Mouse (Mus musculus) liver, embryonic 14.5 days (tissue): ENCODE measurements around the gene Tmem151b. TPM values are rescaled to one million over a fixed set of nuclear protein-coding genes. Genes with fewer than 3 reads are reported as not detected.

Source experiments
- ATAC-seq: fragments of 200-750 bp; cut with Nextera tagmentation; 2 replicates; pipeline ENCODE4 v1.8.0; 2017; ENCODE audit warnings: moderate number of reproducible peaks, mild to moderate bottlenecking, moderate library complexity; ENCODE audit not compliant: insufficient read depth
- DNase-seq, 3 experiments: peaks; one replicate each; pipeline ENCODE4 v3.0.0-alpha.2; 2012 to 2013; ENCODE audit warnings: low read depth in 3 of 3, low spot score in 3 of 3
- H3K27ac ChIP-seq: fragments of 300-500 bp; sonication (generic); 2 replicates; pipeline ENCODE4 v1.5.1; 2014; ENCODE audit warnings: moderate library complexity, mild to moderate bottlenecking, control low read depth, inconsistent platforms
- H3K27me3 ChIP-seq: fragments of 300-500 bp; sonication (generic); 2 replicates; pipeline ENCODE4 v1.6.1; 2014; ENCODE audit warnings: mild to moderate bottlenecking, low read length, moderate library complexity; ENCODE audit not compliant: control insufficient read depth, insufficient read depth
- H3K36me3 ChIP-seq: fragments of 300-500 bp; sonication (generic); replicated peaks from 2 replicates; pipeline ENCODE4 v1.6.1; 2014; ENCODE audit warnings: low read depth; ENCODE audit not compliant: control insufficient read depth, insufficient read depth
- H3K4me1 ChIP-seq, 2 experiments: fragments of 200-500 bp in 1 of 2; fragments of 300-500 bp in 1 of 2; sonication (generic) in 1 of 2; replicated peaks; 2 replicates each; pipeline ENCODE4 v1.6.1; 2012 to 2014; ENCODE audit warnings: antibody characterized with exemption in 1 of 2, inconsistent platforms in 1 of 2, low read length in 1 of 2; ENCODE audit not compliant: control insufficient read depth in 2 of 2, insufficient read depth in 2 of 2
- H3K4me2 ChIP-seq: fragments of 300-500 bp; sonication (generic); 2 replicates; pipeline ENCODE4 v1.6.1; 2014; ENCODE audit warnings: low read depth, mild to moderate bottlenecking, control low read depth, moderate library complexity
- H3K4me3 ChIP-seq, 2 experiments: fragments of 200-500 bp in 1 of 2; fragments of 300-500 bp in 1 of 2; sonication (generic) in 1 of 2; 2 replicates each; pipeline ENCODE4 v1.5.1; 2012 to 2014; ENCODE audit warnings: low read depth in 2 of 2, low read length in 2 of 2, mild to moderate bottlenecking in 2 of 2, control low read depth in 1 of 2, inconsistent platforms in 1 of 2, moderate library complexity in 1 of 2; ENCODE audit not compliant: insufficient read depth in 1 of 2
- H3K9ac ChIP-seq: fragments of 300-500 bp; sonication (generic); replicated peaks from 2 replicates; pipeline ENCODE4 v1.6.1; 2014; ENCODE audit warnings: mild to moderate bottlenecking, control low read depth, moderate library complexity
- H3K9me3 ChIP-seq: fragments of 300-500 bp; sonication (generic); 2 replicates; pipeline ENCODE4 v1.6.1; 2016; ENCODE audit warnings: low read length, mixed read lengths; ENCODE audit not compliant: control insufficient read depth
- CTCF ChIP-seq: IDR thresholded peaks from 2 replicates; pipeline ENCODE4 v1.5.1; 2016; ENCODE audit warnings: antibody characterized with exemption, low read depth, control low read depth
- EP300 ChIP-seq: IDR thresholded peaks from 2 replicates; pipeline ENCODE4 v1.6.1; 2016; ENCODE audit warnings: antibody characterized with exemption, low read depth
- WGBS: fragments of 180-500 bp; shearing (Covaris S2); extraction: QIAGEN DNeasy Blood & Tissue Kit; methylation state at CpG from one replicate; pipeline ENCODE4 v1.1.7; 2014; ENCODE audit not compliant: insufficient replicate concordance; 5-methylcytosine and 5-hydroxymethylcytosine counted together
- polyA plus RNA-seq, 2 experiments: library from polyadenylated mRNA; depleted of rRNA in 1 of 2; stranded (reverse) in 1 of 2; unstranded in 1 of 2; fragments of >200 nt; fragmentation: Nextera tagmentation in 1 of 2; extraction: Ambion mirVana in 1 of 2; gene quantifications; 2 replicates each; pipeline versions ENCODE4 v1.2.1 to v1.2.3; 2012 to 2014

Tmem151b gene
- polyA plus RNA-seq, 2 experiments: 0.08 TPM; not detected in 1

DNA sequence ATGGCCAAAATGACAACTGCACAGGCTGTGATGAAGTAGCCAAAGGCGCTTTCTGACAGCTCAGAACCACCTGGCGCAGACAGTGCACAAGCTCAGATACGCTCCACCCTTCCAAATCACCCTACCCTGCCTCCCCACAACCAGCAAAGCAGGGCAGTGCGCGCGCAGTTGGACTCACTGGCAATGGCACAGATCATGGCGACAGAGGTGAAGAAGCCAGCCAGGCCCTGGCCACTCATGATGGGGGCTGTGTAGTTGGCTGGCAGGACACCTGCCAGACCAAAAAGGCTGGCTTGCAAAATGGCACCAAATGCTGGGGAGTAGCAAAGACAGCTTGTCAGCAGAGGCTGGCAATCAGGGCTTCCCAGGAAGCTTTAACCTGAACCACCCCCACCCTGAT lies 39.8 kb upstream of the Tmem151b start:
- Histone ChIP-seq H3K36me3 (peaks cover 69% of the 10 kb centered on the region), H3K4me2 (no peak overlapping the region), H3K4me1 (peaks cover 14 to 25% of the 10 kb centered on the region in 2 experiments), H3K27me3 (no peaks in the 10 kb centered on the region), H3K9me3 (no peaks in the 10 kb centered on the region; the same call in 1 of the 2 replicates), H3K4me3 (no peak overlapping the region), H3K27ac (no peak overlapping the region), H3K9ac (no peak overlapping the region)
- TF ChIP-seq EP300 (no peak), CTCF (no peak)
- whole genome bisulfite sequencing: 94% methylated on average over 7 of the region's 7 CpGs
- DNase-seq (no peak), ATAC-seq (no peak)

DNA sequence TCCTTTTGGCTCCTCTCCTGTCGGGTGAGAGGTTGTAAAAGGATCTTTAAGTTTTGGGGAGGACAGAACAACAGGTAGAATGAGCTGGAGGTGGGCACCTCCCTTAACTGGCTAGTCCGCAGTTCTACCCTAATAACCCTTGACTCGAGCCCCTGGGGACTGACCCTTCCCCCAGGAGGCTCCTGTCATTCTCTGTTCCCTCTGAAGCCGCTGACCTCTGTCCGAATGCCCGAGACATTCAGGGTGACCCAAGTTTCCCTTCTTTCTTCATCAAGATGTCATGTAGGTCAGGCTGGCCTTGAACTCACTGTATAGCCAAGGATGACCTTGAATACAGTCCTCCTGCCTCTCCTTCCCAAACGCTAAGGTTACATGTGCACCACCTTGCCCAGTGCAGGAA lies 38.9 kb upstream of the Tmem151b start:
- H3K36me3 ChIP-seq: peaks cover 73% of the 10 kb centered on the region
- TF ChIP-seq EP300 (no peak), CTCF (no peak)
- ATAC-seq: no peak

DNA sequence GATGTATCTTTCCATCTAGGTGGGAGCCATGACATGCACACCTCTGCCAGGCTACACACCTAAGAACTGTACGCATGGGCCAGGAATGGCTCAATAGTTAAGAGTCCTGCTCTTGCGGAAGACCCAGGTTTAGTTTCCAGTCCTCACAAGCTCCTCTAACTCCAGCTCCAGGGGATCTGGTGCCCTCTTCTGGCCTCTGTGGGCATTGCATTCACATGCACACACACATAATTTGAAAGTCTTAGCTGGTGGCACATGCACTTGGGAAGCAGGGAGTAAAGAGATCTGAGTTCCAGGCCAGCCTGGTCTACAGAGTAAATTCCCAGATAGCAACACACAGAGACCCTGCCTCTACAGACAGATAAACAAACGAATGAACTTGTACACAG lies 37.0 kb upstream of the Tmem151b start:
- Histone ChIP-seq H3K27ac (no peak overlapping the region), H3K9me3 (no peaks in the 10 kb centered on the region; the same call in 1 of the 2 replicates), H3K9ac (no peak overlapping the region), H3K4me2 (no peak overlapping the region), H3K4me1 (peaks cover 24 to 28% of the 10 kb centered on the region in 2 experiments), H3K27me3 (no peaks in the 10 kb centered on the region), H3K4me3 (no peak overlapping the region), H3K36me3 (peaks cover 73% of the 10 kb centered on the region)
- no peak for DNase-seq
- no peak for ATAC-seq
- WGBS: 94% methylated on average over 3 of the region's 3 CpGs
- TF ChIP-seq CTCF (peak; percentile 86), EP300 (no peak)

More for the DNA sequence above, 38.9 kb upstream of the Tmem151b start:
- Histone ChIP-seq H3K4me2 (no peak overlapping the region), H3K4me1 (peaks cover 16 to 21% of the 10 kb centered on the region in 2 experiments), H3K9me3 (no peaks in the 10 kb centered on the region; the same call in 1 of the 2 replicates), H3K27ac (no peak overlapping the region), H3K27me3 (no peaks in the 10 kb centered on the region), H3K4me3 (no peak overlapping the region), H3K9ac (no peak overlapping the region)
- no peak for DNase-seq
- 93% methylated on average over 7 of the region's 7 CpGs for WGBS

DNA sequence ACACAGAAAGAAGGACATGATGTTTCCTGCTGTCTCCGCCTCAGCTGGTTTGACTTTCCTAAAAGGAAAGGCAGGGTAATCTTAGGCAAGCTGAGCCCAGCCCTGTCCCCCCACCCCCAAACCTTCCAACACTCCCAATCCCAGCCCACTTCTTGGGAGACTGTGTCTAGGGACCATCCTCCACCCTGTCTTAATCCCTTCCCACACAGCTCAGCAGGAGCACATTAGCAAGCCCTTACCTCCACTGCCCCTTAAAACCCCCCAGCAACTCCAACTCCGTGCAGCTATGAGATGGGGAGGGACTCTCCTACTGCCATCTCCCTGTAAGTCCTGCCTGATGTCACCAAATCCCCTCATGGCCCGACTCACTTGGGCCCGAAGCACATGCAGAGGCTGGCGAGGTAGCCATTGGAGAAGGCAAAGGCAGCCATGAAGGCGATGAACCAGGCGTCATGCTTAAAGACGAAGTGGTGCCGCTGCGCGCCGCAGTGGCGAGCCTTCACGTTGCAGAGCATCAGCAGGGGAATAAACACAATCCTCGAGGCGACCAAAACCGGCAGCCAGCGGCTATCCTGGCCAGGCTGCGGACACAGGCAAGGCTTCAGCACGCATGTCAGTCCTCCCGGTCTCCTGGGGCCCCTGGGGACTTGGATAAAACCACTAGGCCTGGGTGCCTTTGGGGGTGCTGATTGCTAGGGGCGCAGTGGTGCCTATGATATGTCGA lies 36.4 kb upstream of the Tmem151b start:
- H3K4me2 ChIP-seq: no peak overlapping the region
- peaks cover 24 to 32% of the 10 kb centered on the region in 2 experiments for H3K4me1 ChIP-seq
- H3K27me3 ChIP-seq: no peaks in the 10 kb centered on the region
- H3K27ac ChIP-seq: peak overlapping the region; percentile 17; the same call in 1 of the 2 replicates
- H3K9me3 ChIP-seq: no peaks in the 10 kb centered on the region; the same call in 1 of the 2 replicates
- TF ChIP-seq EP300 (no peak), CTCF (no peak)
- H3K9ac ChIP-seq: no peak overlapping the region
- DNase-seq (no peak), ATAC-seq (no peak)
- peaks cover 69% of the 10 kb centered on the region for H3K36me3 ChIP-seq
- WGBS: 81% methylated on average over 23 of the region's 23 CpGs
- no peak overlapping the region for H3K4me3 ChIP-seq

DNA sequence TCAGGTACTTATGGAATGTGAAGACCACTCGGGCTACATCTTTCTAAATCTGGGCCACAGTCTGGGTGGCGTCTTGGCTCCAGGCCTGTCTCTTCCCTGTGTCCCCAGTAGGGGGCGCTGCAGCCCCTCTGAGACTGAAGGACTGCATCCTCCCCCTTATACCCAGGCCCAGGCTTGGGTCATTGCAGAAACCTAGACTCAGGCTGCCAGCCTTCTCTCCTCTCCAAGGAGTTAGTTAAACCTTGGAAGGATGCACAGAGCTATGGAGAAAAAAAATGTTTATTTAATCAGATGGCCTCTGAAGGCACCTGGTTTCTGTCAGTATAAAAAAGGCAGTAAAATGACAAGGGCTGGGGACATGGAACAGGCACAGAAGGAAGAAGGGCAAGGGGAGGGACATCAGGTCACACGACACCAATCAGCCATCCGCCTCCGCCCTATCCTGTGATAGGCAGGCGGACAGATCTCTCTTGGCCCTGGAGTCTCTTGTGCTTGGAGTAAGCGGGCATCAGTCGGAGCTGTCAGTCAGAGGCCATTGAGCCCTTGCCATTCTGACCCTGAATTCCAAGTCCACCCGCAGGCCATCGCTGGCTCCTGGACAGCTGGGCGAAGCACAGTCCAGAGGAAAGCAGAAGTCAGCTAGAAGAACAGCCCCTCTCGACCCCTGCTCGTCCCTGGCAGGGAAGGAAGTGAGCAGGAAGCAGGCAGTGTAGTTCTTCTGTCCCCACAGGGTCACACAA lies 35.6 kb upstream of the Tmem151b start:
- Histone ChIP-seq H3K4me2 (no peak overlapping the region), H3K4me3 (no peak overlapping the region), H3K9ac (no peak overlapping the region), H3K9me3 (no peaks in the 10 kb centered on the region; the same call in 1 of the 2 replicates), H3K27ac (no peak overlapping the region; the same call in 1 of the 2 replicates), H3K36me3 (peaks cover 61% of the 10 kb centered on the region), H3K27me3 (no peaks in the 10 kb centered on the region), H3K4me1 (peaks cover 24 to 32% of the 10 kb centered on the region in 2 experiments)
- peak in 1 of 3 experiments; percentile 45 for DNase-seq
- TF ChIP-seq CTCF: peak; percentile 95
- no peak for TF ChIP-seq EP300
- 32% methylated on average over 14 of the region's 14 CpGs for WGBS
- ATAC-seq: peak; percentile 32; the same call in 1 of the 2 replicates
